Mouse (Mus musculus) cerebellum, adult 8-10 months (tissue): ENCODE results near the gene Ndufaf3.
"Not testable (repeated sequence)": the region's sequence is repeated elsewhere in the genome, so short reads cannot be mapped to it uniquely, and the experiment has no call there.

ENCODE experiments used
- DNase-seq: peaks from one replicate; pipeline ENCODE4 v3.0.0; 2022

Gene Ndufaf3

GRCm38 (mm10) chr9:108566815-108567776 lies at the start of gene Ndufaf3:
TSS of gene Ndufaf3 (minus strand) at chr9:108567434.
- DNase-seq = peak; percentile 97

GRCm38 (mm10) chr9:108611488-108611887 lies 44.3 kb upstream of the Ndufaf3 start:
- DNase-seq = no peak

GRCm38 (mm10) chr9:108608889-108609288 lies 41.7 kb upstream of the Ndufaf3 start:
- no peak for DNase-seq

DNA sequence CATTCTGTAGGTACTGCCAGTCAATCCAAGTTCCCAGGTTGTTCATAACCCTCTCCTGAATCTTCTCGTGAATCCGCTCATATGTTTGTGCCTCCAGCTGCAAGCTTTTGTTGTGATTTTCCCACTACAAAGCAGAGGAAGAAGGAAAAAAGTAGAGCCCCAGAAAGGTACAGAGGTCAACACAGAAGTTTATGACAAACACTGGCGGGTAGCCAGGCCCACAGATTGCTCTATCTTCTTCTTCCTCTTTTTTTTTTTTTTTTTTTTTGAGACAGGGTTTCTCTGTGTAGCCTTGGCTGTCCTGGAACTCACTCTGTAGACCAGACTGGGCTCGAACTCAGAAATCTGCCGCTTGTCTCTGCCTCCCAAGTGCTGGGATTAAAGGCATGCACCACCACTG lies 40.7 kb upstream of the Ndufaf3 start:
- not testable (repeated sequence) for DNase-seq

DNA sequence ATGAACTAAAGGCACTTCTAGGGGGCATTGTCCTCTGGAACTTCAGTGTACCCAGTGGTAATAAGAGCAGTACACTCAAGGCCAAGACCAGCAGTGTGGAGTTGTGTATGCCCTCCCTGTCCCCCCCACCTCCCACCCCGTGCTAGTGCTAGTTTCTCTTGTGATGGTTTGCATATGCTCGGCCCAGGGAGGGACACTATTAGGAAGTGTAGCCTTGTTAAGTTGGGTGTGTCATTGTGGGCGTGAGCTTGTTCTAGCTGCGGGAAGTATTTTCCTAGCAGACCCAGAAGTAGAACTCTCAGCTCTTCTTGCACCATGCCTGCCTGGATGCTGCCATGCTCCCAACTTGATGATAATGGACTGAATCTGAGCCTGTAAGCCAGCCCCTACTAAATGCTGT lies 34.8 kb upstream of the Ndufaf3 start:
- DNase-seq = no peak

GRCm38 (mm10) chr9:108600011-108600410 lies 32.8 kb upstream of the Ndufaf3 start:
- no peak for DNase-seq

GRCm38 (mm10) chr9:108599021-108599566 lies 31.9 kb upstream of the Ndufaf3 start:
- no peak for DNase-seq

DNA sequence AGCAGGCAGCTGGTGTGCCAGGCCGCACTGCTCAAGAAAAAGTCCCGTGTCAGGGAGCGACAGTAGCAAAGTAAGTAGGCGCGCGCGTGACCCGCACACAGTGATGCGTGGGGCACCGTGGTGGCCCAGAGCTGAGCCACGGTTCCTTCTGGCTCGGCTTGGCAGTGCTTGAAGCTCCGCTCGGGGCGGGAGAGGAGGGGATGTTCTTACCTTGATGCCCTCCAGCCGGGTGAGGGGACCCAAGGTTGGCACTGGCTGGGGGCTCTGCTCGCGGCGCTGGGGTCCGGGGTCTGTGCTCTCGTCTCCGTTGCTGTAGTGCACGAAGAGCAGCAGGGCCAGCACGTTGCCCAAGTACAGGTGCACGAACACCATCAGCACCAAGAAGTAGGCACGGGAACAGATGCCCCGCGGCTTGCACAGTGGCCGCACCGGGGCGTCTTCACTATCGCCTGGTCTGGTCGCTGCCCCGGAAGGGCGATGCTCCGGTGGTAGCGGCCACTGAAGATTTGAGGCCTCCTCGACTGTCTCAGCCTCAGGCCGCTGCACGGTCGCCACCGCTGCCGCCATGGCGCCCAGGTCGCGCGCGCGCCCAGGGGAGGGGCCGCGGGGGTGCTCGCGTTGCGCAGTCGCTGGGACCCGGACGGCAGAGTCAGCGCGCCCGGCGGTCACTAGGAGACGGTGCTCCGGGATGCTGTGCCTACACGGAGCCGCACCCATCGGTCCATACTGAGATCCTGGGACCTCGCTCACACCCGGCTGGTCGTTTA lies 29.9 kb upstream of the Ndufaf3 start, which contains the start of gene P4htm:
TSS of gene P4htm (minus strand) at position 670 of the 767 bp plus-strand sequence.
- peak; percentile 74 for DNase-seq

DNA sequence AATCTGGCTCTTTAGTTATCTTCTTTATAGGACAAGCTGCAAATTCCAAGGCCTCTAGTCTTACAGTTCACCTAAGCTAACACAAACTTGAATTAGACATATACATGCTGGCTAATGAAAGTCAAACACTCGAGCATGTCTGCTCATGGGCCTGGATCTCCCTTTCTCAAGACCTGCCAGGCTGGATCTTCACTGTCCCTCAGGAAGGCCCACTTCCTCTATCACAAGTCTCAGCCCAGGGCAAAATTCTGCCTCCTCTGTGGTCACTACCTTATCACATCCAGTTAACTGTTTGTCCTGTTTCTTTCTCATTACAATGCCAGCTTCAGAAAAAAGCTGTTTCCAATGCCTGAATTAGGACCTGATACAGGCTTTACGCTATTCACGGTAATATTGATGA lies 27.1 kb upstream of the Ndufaf3 start:
- DNase-seq = no peak

GRCm38 (mm10) chr9:108591462-108591861 lies 24.2 kb upstream of the Ndufaf3 start:
- DNase-seq = no peak

- no peak for DNase-seq
These were observed 22.0 kb upstream of the Ndufaf3 start for GRCm38 (mm10) chr9:108589229-108589628.

GRCm38 (mm10) chr9:108587571-108588180 lies 20.4 kb upstream of the Ndufaf3 start:
- no peak for DNase-seq

DNA sequence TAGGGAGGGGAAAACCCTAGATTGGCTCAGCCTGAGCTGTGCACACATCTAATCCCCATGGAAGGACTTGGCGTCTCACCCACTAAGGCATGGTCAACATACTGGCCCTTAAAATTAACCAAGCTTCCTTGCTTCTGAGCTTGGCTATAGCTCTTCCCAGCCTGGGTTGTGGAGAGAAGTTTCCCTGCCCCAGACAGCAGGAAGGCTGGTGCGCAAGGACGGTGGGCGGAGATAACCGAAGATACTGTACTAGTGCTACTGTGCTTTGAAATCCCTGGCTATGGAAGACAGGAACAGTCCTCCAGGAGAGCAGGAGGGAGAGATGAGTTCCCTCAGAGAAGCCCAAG lies 12.1 kb upstream of the Ndufaf3 start:
- no peak for DNase-seq

DNA sequence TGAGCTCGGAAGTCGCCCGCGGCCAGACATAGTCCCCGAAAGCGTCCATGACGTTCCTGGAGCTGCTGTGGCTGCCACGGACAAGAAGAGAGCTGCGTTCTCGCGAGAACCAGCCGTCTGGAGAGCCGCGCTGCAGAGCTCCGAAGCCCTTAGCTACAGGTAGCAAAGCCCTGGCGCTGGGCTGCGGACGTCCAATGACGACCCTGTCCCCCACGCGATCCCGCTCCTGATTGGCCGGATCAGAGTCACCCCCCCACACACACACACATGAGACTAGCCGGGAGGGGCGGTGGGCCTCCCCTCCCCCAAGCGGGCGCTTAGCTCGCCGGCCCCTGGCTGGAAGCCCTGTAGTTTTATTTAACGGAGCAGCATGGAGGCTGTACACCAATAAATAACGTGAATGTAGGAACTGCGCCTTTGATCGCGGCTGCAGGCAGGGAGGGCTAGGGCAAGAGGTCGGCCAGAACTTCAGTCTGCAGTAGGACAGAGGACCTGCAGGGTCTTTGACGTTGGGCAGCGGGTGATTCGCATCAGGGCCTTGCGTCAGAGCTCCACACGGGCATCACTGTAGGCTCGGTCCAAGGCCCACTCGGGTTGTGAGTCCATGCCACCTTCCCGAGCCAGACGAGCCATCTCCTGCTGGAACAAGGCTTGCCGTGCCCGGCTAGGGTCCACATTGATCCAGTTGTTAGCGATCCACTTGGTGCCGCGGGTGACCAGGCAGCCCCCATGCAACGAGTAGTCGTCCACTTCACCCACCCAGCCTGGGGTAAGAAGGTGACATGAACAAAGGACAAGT lies 11.5 kb upstream of the Ndufaf3 start, which contains the start of gene Wdr6:
TSS of gene Wdr6 (minus strand) at position 195 of the 799 bp plus-strand sequence.
- peak; percentile 86 for DNase-seq

- no peak for DNase-seq
These were observed 10.8 kb upstream of the Ndufaf3 start for GRCm38 (mm10) chr9:108577934-108578544.

- no peak for DNase-seq
These were observed 9.8 kb upstream of the Ndufaf3 start for GRCm38 (mm10) chr9:108577025-108577424.

DNA sequence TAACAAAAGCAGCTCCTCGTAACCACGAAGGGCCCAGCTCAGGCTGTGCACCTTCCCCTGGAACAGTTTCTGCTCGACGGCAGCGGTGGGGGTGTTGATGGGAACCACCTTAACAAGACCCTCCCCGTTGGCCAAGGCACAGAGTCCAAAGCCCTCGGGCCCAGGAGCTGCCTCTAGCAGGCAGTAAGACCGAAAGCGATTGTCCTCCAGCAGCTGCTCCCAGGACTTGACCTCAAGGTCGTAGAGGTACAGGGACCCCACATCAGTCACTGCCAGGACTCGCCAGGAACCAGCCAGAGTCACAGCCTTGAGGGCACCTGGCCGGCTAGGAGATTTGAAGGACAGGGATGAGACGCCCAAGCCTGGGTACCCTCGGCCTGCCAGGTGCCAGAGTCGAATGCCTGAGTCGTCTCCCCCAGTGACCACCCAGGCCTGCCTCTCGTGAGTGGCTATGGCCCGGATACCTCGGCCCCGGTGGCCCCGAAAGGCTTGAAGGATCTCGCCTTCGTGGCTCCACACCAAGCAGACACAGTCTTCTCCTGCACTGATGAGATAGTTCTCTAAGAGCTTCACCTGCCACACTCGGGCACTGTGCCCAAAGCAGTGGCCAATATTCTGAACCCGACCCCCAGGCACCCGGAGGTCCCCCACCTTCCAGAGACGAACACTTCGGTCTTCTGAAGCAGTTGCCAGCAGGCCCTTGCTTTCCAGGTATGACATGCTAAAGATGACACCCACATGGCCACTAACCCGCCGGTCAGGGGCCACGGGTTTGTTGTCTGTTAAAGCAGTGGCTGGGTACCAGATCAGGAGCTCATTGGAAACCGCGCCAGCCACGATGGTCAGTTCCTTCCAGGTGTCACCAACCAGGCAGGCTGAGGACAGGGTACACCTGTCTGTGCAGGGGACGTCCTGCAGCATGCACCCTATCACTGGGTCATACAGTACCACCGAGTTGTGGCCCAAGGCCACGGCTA lies 8.4 kb upstream of the Ndufaf3 start:
- no peak for DNase-seq

DNA sequence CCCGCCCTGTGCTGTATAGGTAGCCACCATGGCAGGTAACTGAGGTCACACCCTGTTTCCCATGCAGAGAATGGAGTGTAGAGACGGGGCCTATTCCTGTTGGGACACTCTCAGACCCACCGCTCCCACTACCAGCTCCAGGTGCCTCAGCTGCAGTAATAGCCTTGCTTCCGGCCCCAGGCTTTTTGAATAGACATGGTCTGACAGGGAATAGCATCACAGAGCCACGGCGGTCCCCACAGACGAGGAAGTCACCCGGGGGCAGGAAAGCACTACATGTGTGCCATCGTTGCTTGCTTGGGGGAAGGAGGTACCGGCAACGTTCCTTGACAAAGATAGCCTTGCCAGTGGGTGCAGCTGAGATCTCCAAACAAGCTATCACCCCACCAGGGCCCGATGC lies 7.7 kb upstream of the Ndufaf3 start:
- DNase-seq = no peak

DNA sequence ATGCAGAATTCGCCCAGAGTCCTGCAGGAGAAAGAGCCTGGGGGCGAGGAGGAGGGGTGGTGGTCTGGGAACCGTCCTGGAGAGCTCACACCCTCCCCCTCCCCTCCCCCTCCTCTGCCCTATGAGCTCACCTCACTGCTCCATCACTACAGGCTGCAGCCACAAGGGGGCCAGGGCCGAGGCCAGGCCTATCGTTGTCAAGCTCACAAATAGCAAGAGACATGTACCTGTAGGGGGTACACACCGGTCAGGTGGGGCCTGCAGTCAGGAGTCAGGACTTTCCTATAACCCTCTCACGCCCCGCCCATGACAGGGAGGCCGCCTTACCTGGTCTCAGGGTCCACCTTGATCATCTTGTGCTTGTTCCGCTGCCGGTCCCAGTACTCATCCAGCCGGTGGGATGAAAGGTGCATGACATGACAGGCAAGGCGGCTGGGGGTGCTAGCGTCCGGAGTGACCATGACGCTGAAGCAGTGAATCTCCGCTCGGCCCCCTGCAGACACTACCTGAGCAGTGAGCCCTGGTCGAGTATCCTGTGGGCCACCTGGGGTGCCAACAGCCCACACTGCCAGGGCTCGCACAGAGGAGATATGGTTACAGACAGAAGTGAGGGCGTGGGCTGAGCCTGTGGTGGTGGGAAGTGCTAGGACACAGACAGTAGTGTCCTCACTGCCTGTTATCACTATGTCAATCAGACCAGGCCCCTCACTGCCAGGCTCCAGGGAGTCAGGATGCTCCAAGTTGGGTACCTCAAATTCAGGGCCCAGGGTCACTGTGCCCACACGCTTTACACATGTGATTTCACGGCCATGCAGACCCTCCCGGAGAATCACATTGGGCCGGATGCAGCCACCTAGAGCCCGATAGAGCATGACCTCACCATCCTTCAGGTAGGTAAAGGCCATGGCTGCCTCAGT lies 6.8 kb upstream of the Ndufaf3 start:
- no peak for DNase-seq
